Mouse (Mus musculus): ENCODE data around the gene Pla2g7.
"Not testable (repeated sequence)": the region's sequence is repeated elsewhere in the genome, so short reads cannot be mapped to it uniquely, and the experiment has no call there.

Pla2g7 gene

GRCm38 (mm10) chr17:43567992-43568888 lies at the start of gene Pla2g7:
Gene Pla2g7 (plus strand): TSS chr17:43568098.
- DNase-seq = no peak

- peak; percentile 17 to 23 for DNase-seq
These were observed 49.1 kb upstream of the Pla2g7 start for GRCm38 (mm10) chr17:43518644-43519409.

- no peak for DNase-seq
These were observed 47.7 kb upstream of the Pla2g7 start for GRCm38 (mm10) chr17:43520166-43520565.

- DNase-seq = no peak
These were observed 37.4 kb upstream of the Pla2g7 start for GRCm38 (mm10) chr17:43530507-43530906.

GRCm38 (mm10) chr17:43531192-43531591 lies 36.7 kb upstream of the Pla2g7 start:
- no peak for DNase-seq

- DNase-seq = no peak
These were observed 33.3 kb upstream of the Pla2g7 start for GRCm38 (mm10) chr17:43534362-43535222.

GRCm38 (mm10) chr17:43536841-43537240 lies 31.1 kb upstream of the Pla2g7 start:
- DNase-seq = not testable (repeated sequence)

- DNase-seq = no peak
These were observed 29.1 kb upstream of the Pla2g7 start for GRCm38 (mm10) chr17:43538767-43539166.

- DNase-seq = no peak
These were observed 24.4 kb upstream of the Pla2g7 start, which contains the start of gene Ankrd66 for GRCm38 (mm10) chr17:43543539-43543938. Gene Ankrd66 (minus strand): TSS chr17:43543639.

GRCm38 (mm10) chr17:43544040-43544439 lies 23.9 kb upstream of the Pla2g7 start:
- DNase-seq = no peak

- DNase-seq = no peak
These were observed 16.7 kb upstream of the Pla2g7 start for GRCm38 (mm10) chr17:43551122-43551630.

- DNase-seq = no peak
These were observed 13.1 kb upstream of the Pla2g7 start for GRCm38 (mm10) chr17:43554516-43555403.

- no peak for DNase-seq
These were observed 10.8 kb upstream of the Pla2g7 start for GRCm38 (mm10) chr17:43557104-43557503.

- no peak for DNase-seq
These were observed 10.3 kb upstream of the Pla2g7 start for GRCm38 (mm10) chr17:43557541-43558090.

- DNase-seq = no peak
These were observed 9.2 kb upstream of the Pla2g7 start for GRCm38 (mm10) chr17:43558678-43559077.

- DNase-seq = no peak
These were observed 4.5 kb upstream of the Pla2g7 start for GRCm38 (mm10) chr17:43563192-43563987.

- DNase-seq = no peak
These were observed 306 bp upstream of the Pla2g7 start for GRCm38 (mm10) chr17:43567593-43567991.

- DNase-seq = no peak
These were observed 1.4 kb downstream of the Pla2g7 start for GRCm38 (mm10) chr17:43569287-43569686.

- no peak for DNase-seq
These were observed 5.8 kb downstream of the Pla2g7 start for GRCm38 (mm10) chr17:43573624-43574073.

GRCm38 (mm10) chr17:43580456-43580855 lies 12.6 kb downstream of the Pla2g7 start:
- no peak for DNase-seq

All from thymus, postnatal 36 days (tissue).